Mouse (Mus musculus) E14TG2a.4 (cell line): ENCODE results near the gene Nktr.

Experiments
- H3K27me3 ChIP-seq: 2 replicates; pipeline ENCODE4 v1.6.1; 2014; ENCODE audit warnings: low read length, control low read depth; ENCODE audit not compliant: insufficient read depth
- H3K36me3 ChIP-seq: 2 replicates; pipeline ENCODE4 v1.6.1; 2014; ENCODE audit warnings: low read length, control low read depth; ENCODE audit not compliant: insufficient read depth
- H3K4me1 ChIP-seq: replicated peaks from 2 replicates; pipeline ENCODE4 v1.6.1; 2014; ENCODE audit warnings: low read depth, low read length, control low read depth
- H3K4me3 ChIP-seq: replicated peaks from 2 replicates; pipeline ENCODE4 v1.5.1; 2014; ENCODE audit warnings: mild to moderate bottlenecking, low read length
- H3K9me3 ChIP-seq: 2 replicates; pipeline ENCODE4 v1.6.1; 2014; ENCODE audit warnings: low read length, control low read depth
- CTCF ChIP-seq: conservative IDR thresholded peaks from 2 replicates; pipeline ENCODE4 v1.5.1; 2014; ENCODE audit warnings: low read length
- NANOG ChIP-seq: IDR thresholded peaks from 2 replicates; pipeline ENCODE4 v1.6.1; 2014; ENCODE audit warnings: borderline replicate concordance, low read length, mixed read lengths
- POU5F1 ChIP-seq: IDR thresholded peaks from 2 replicates; pipeline ENCODE4 v1.6.1; 2014; ENCODE audit warnings: low read length, borderline replicate concordance

Gene Nktr

GRCm38 (mm10) chr9:121802747-121803146 lies 83.8 kb downstream of the Nktr start:
- Histone ChIP-seq H3K9me3 (no peaks in the 10 kb centered on the region), H3K4me3 (no peak overlapping the region), H3K36me3 (no peaks in the 10 kb centered on the region), H3K4me1 (peaks cover 17% of the 10 kb centered on the region), H3K27me3 (peaks cover 30% of the 10 kb centered on the region)
- no peak for TF ChIP-seq POU5F1
- no peak for TF ChIP-seq NANOG
- TF ChIP-seq CTCF, result no peak
